ENCODE assay signal across 15 mouse cellular contexts in the genomic region with DNA sequence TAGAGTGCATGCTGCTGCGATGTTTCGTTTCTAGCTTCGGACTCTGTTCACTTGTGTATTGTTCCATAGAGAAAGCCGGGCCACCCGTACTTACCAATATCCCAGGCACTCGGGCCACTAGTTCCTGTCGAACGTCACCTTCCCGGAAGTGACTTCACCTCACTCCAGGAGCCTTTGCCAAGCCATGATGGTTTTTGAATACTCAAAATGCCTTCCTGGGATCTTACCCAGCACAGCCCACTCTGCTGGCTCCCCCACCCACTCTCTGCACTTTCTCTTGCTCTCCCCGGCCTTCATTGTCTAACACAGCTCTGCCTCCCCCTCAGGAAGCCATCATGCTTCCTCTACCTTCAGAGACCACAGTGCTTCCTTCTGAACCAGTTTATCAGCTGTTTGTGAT.
DNase-seq lines count a peak whose midpoint lies in the region.
"Had no signal": no experiment of that assay in that cellular context is flagged by ENCODE, and none has a peak within 500 bp of the region (broad histone marks: within the 10 kb centered on the region; RNA-seq: fewer than 3 reads in every experiment).

No protein-coding gene starts in this region.

- no peaks in the 10 kb centered on the region for H3K36me3 ChIP-seq in heart, embryonic 10.5 days
- no peaks in the 10 kb centered on the region for H3K36me3 ChIP-seq in limb, embryonic 10.5 days
- H3K36me3 ChIP-seq: embryonic facial prominence, embryonic 12.5 days; forebrain, embryonic 15.5 days; hindbrain, embryonic 12.5 days had no signal

- H3K4me3 ChIP-seq in heart, embryonic 10.5 days, result no peak overlapping the region
- H3K4me3 ChIP-seq in limb, embryonic 10.5 days, result no peak overlapping the region
- H3K4me3 ChIP-seq: embryonic facial prominence, embryonic 12.5 days; forebrain, embryonic 15.5 days; hindbrain, embryonic 12.5 days had no signal

- no peaks in the 10 kb centered on the region for H3K27me3 ChIP-seq in heart, embryonic 10.5 days (ENCODE audit: insufficient read depth, poor library complexity, severe bottlenecking)
- H3K27me3 ChIP-seq in limb, embryonic 10.5 days (ENCODE audit: low read depth, poor library complexity, severe bottlenecking), result peaks cover 30% of the 10 kb centered on the region
- H3K27me3 ChIP-seq: embryonic facial prominence, embryonic 12.5 days; forebrain, embryonic 15.5 days; hindbrain, embryonic 12.5 days had no signal

- peak; percentile 53 for DNase-seq in heart, embryonic 10.5 days (ENCODE audit: low spot score)
- no peak for DNase-seq in heart, postnatal 36 days
- DNase-seq in thymus, postnatal 14 days, result peak; percentile 17
- DNase-seq in thymus, postnatal 25 days, result no peak
- no peak for DNase-seq in limb, embryonic 10.5 days (ENCODE audit: low spot score)
- DNase-seq in cerebellum, postnatal 4 days (ENCODE audit: low spot score in 2 of 2), result no peak
- no peak for DNase-seq in right cerebral cortex, postnatal 14 days
- DNase-seq: adrenal gland, postnatal 10 days; cerebellum, adult 11 months; cerebellum, adult 8-10 months; cerebellum, postnatal 14 days; gastrocnemius, postnatal 36 days had no signal

- peaks cover 22% of the 10 kb centered on the region for H3K4me1 ChIP-seq in heart, embryonic 10.5 days
- H3K4me1 ChIP-seq in limb, embryonic 10.5 days, result peaks cover 30% of the 10 kb centered on the region
- H3K4me1 ChIP-seq: hindbrain, embryonic 12.5 days had no signal

- H3K9me3 ChIP-seq in heart, embryonic 10.5 days, result no peaks in the 10 kb centered on the region
- H3K9me3 ChIP-seq in limb, embryonic 10.5 days (replicated peaks), result no peaks in the 10 kb centered on the region
- H3K9me3 ChIP-seq: embryonic facial prominence, embryonic 12.5 days; forebrain, embryonic 15.5 days; hindbrain, embryonic 12.5 days had no signal

- peak overlapping the region; percentile 57 for H3K27ac ChIP-seq in heart, embryonic 10.5 days
- 0 out of 2 replicates have a peak overlapping the region, but pooled peaks have one; percentile 11 for H3K27ac ChIP-seq in limb, embryonic 10.5 days
- H3K27ac ChIP-seq: embryonic facial prominence, embryonic 12.5 days; forebrain, embryonic 15.5 days; hindbrain, embryonic 12.5 days had no signal

- intact Hi-C loops in heart, postnatal 36 days (cut with DNase I), result no loop called here

- WGBS in heart, embryonic 10.5 days, result 42% methylated on average over 10 of the region's 10 CpGs
- WGBS in limb, embryonic 10.5 days, result 82% methylated on average over 10 of the region's 10 CpGs

Comparison
In these comparisons a context has a peak if more than half of its experiments do, and no peak if none do; other contexts are left out.
1. DNase-seq: peak in heart, embryonic 10.5 days (single experiment) and thymus, postnatal 14 days (single experiment); none in heart, postnatal 36 days (0 of 2), thymus, postnatal 25 days (single experiment), limb, embryonic 10.5 days (single experiment), cerebellum, postnatal 4 days (0 of 2) and right cerebral cortex, postnatal 14 days (single experiment).